Mouse (Mus musculus) lung, embryonic 15.5 days (tissue): ENCODE data around the gene Kdm8. TPM values are rescaled to one million over a fixed set of nuclear protein-coding genes. Genes with fewer than 3 reads are reported as not detected.
A peak's percentile ranks its signal among the peaks of the same experiment; 100 is the strongest.

ENCODE experiments used
- ATAC-seq: fragments of 200-750 bp; cut with Nextera tagmentation; 2 replicates; pipeline ENCODE4 v1.8.0; 2017; ENCODE audit warnings: moderate number of reproducible peaks, borderline replicate concordance; ENCODE audit not compliant: low FRiP score, low TSS enrichment; ENCODE audit errors: extremely low read depth
- H3K27ac ChIP-seq: fragments of 300-500 bp; sonication (generic); 2 replicates; pipeline ENCODE4 v1.5.1; 2015; ENCODE audit warnings: moderate library complexity, mild to moderate bottlenecking, inconsistent platforms
- H3K27me3 ChIP-seq: fragments of 300-500 bp; sonication (generic); 2 replicates; pipeline ENCODE4 v1.6.1; 2015; ENCODE audit warnings: inconsistent platforms
- H3K36me3 ChIP-seq: fragments of 300-500 bp; sonication (generic); 2 replicates; pipeline ENCODE4 v1.6.1; 2015; ENCODE audit warnings: inconsistent platforms
- H3K4me1 ChIP-seq: fragments of 300-500 bp; sonication (generic); 2 replicates; pipeline ENCODE4 v1.6.1; 2015; ENCODE audit warnings: inconsistent platforms
- H3K4me2 ChIP-seq: fragments of 300-500 bp; sonication (generic); 2 replicates; pipeline ENCODE4 v1.6.1; 2015; ENCODE audit warnings: inconsistent platforms, mild to moderate bottlenecking, moderate library complexity
- H3K4me3 ChIP-seq: fragments of 300-500 bp; sonication (generic); 2 replicates; pipeline ENCODE4 v1.5.1; 2015; ENCODE audit warnings: mild to moderate bottlenecking, inconsistent platforms
- H3K9ac ChIP-seq: fragments of 300-500 bp; sonication (generic); 2 replicates; pipeline ENCODE4 v1.6.1; 2015; ENCODE audit warnings: inconsistent platforms
- H3K9me3 ChIP-seq: fragments of 300-500 bp; sonication (generic); 2 replicates; pipeline ENCODE4 v1.6.1; 2016; ENCODE audit warnings: inconsistent platforms
- WGBS: fragments of 180-500 bp; shearing (Covaris S2); methylation state at CpG from one replicate; pipeline ENCODE4 v1.1.7; 2015; 5-methylcytosine and 5-hydroxymethylcytosine counted together
- polyA plus RNA-seq: library from polyadenylated mRNA; unstranded; fragments of >200 nt; fragmentation: Nextera tagmentation; extraction: Ambion mirVana; gene quantifications from 2 replicates; pipeline ENCODE4 v1.2.1, GENCODE M21; 2015

The Kdm8 gene
- polyA plus RNA-seq, 1 experiment from 2014 or later, result 14.5 TPM

DNA sequence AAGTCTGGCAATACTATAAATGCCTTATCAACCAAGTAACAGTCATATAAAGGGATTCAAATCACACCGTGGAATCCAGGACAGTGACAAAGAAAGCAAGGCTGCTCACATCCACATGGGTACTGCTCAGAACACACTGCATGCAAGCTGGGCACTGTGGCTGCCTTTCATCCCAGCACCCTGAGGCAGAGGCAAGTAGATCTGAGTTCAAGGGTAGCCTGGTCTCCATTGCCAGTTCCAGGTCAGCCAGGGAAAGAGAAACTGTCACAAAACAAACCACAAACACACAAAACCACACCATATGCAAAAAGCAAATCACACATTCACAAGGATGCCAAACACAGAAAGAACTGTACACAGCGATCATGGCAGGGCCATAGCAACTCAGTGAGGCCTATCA lies 45.2 kb downstream of the Kdm8 start:
- peaks cover 14% of the 10 kb centered on the region for H3K36me3 ChIP-seq
- H3K27me3 ChIP-seq, result no peaks in the 10 kb centered on the region
- WGBS, result 83% methylated on average over 2 of the region's 2 CpGs
- ATAC-seq, result no peak
- H3K27ac ChIP-seq, result no peak overlapping the region
- peaks cover 30% of the 10 kb centered on the region for H3K4me1 ChIP-seq
- no peaks in the 10 kb centered on the region for H3K9me3 ChIP-seq
- H3K9ac ChIP-seq, result peak overlapping the region; percentile 69; the same call in 1 of the 2 replicates
- H3K4me3 ChIP-seq, result no peak overlapping the region
- H3K4me2 ChIP-seq, result no peak overlapping the region

DNA sequence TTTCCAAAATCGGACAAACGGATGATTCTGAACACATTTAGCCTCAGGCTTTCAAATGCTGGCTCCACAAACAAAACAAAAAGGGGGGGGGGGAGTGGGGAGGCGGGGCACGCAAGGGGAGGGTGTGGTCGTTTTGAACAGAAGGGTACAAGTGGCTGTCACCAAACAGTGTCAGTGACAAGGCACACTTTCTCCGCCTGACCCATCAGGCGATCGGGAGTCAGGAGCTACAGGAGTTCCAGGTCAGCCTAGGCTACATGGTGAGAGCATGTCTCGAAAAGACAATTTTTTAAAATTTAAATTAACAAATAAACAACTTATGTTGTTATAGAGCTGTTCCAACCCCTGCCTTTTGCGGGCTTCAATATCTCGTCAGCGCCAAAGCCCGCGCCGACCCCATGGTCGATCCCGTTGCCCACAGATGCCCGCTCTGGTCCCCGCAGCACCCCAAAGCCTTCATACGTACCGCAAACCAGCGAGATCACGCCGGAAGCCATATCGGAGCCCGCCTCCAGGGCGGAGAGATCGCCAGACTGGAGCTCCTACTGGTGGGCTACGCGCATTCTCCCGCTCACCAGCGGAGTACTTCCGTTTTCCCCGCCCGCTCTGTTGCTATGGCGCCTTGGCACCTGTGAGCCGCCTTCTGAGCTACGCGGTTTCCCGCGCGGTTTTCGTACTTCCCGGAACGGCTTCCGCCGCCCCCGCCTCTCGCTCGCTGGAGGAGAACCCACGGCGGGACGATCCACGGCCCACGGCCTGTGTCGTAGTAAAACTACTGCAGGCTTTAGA lies 46.7 kb downstream of the Kdm8 start, which contains the start of gene Nsmce1:
Gene Nsmce1 (minus strand): TSS at position 650 of the 789 bp plus-strand sequence.
- no peaks in the 10 kb centered on the region for H3K36me3 ChIP-seq
- H3K4me1 ChIP-seq, result peaks cover 33% of the 10 kb centered on the region
- H3K27me3 ChIP-seq, result no peaks in the 10 kb centered on the region
- no peaks in the 10 kb centered on the region for H3K9me3 ChIP-seq
- peak within 1 kb of the TSS; percentile 62 for H3K4me3 ChIP-seq
- peak within 1 kb of the TSS; percentile 69 for H3K9ac ChIP-seq
- H3K27ac ChIP-seq, result peak within 1 kb of the TSS; percentile 80
- peak; percentile 98 for ATAC-seq
- under 1% methylated on average over 55 of the region's 56 CpGs for WGBS
- peak within 1 kb of the TSS; percentile 64 for H3K4me2 ChIP-seq

DNA sequence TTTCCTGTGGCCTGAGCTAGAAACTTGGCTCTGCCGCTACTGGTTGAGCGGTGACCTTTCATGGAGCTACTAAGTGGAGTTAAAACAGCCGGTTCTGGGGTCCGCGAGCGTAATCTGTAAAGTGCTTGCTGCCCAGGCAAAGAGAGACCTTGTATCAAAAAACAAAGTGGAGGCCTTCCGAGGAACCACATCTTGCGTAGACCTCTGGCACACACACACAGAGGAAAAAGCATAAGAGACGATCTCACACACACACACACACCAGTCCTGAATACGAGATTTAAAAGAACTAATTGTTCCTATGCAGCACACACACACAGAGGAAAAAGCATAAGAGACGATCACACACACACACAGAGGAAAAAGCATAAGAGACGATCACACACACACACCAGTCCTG lies 47.3 kb downstream of the Kdm8 start:
- H3K9ac ChIP-seq, result peak overlapping the region; percentile 55
- peak overlapping the region; percentile 80 for H3K27ac ChIP-seq
- no peak for ATAC-seq
- 20% methylated on average over 12 of the region's 12 CpGs for WGBS
- H3K4me2 ChIP-seq, result peak overlapping the region; percentile 64
- peak overlapping the region; percentile 62 for H3K4me3 ChIP-seq
- no peaks in the 10 kb centered on the region for H3K36me3 ChIP-seq
- H3K9me3 ChIP-seq, result no peaks in the 10 kb centered on the region
- H3K4me1 ChIP-seq, result peaks cover 33% of the 10 kb centered on the region
- H3K27me3 ChIP-seq, result no peaks in the 10 kb centered on the region

DNA sequence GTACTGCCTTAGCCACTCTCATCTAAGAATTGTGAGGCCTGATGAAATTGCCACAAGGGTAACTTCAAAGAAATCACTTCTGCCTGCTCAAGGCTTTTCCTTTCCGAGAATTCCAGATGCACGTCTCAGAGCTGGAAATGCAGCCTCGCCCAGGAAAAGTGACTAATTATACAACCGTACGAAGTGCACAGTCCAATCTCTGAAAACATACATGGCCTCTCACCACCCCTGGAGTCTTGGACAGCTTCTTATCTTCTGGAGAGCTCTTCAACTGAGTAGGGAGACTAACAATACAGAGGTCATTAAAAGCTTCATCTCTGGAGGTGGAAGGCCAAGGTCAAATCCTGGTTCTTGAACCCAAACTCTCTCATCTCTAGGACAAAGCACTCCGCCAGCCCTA lies 48.1 kb downstream of the Kdm8 start:
- Histone ChIP-seq H3K27ac (peak overlapping the region; percentile 80; the same call in 1 of the 2 replicates), H3K4me2 (no peak overlapping the region), H3K4me1 (peaks cover 33% of the 10 kb centered on the region), H3K27me3 (no peaks in the 10 kb centered on the region), H3K9ac (no peak overlapping the region), H3K4me3 (no peak overlapping the region), H3K36me3 (no peaks in the 10 kb centered on the region), H3K9me3 (no peaks in the 10 kb centered on the region)
- WGBS, result 60% methylated on average over 6 of the region's 6 CpGs
- ATAC-seq, result no peak

DNA sequence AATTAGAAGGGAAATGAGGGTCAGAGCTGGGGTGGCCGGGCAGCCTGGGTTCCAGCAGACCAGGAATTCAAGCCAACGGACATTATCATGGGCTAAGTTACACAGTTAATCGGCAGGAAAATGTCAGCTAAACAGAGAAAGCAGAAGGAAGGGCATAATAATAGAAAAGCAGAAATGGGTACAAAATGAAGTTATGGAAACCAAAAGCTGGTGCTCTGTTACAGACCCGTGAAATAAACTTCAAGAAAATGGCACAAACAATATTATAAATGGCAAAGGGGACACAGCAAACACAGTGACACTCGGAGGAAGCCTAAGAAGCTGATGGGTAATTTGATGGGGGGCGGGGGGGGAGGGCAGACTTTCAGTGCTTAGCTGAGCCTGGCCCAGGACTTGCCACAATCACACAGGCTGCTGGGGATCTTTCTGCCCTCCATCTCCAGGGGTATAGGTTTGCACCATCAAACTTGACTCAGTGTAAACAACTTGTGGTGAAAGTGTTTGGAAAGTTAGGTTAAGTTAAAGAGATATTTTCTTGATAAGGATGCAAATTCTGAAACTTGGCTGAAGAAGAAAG lies 51.5 kb downstream of the Kdm8 start:
- WGBS, result 58% methylated on average over 6 of the region's 6 CpGs
- Histone ChIP-seq H3K27ac (no peak overlapping the region), H3K27me3 (no peaks in the 10 kb centered on the region), H3K9me3 (no peaks in the 10 kb centered on the region), H3K36me3 (no peaks in the 10 kb centered on the region), H3K9ac (no peak overlapping the region), H3K4me2 (no peak overlapping the region), H3K4me3 (no peak overlapping the region), H3K4me1 (peaks cover 19% of the 10 kb centered on the region)
- ATAC-seq, result no peak

DNA sequence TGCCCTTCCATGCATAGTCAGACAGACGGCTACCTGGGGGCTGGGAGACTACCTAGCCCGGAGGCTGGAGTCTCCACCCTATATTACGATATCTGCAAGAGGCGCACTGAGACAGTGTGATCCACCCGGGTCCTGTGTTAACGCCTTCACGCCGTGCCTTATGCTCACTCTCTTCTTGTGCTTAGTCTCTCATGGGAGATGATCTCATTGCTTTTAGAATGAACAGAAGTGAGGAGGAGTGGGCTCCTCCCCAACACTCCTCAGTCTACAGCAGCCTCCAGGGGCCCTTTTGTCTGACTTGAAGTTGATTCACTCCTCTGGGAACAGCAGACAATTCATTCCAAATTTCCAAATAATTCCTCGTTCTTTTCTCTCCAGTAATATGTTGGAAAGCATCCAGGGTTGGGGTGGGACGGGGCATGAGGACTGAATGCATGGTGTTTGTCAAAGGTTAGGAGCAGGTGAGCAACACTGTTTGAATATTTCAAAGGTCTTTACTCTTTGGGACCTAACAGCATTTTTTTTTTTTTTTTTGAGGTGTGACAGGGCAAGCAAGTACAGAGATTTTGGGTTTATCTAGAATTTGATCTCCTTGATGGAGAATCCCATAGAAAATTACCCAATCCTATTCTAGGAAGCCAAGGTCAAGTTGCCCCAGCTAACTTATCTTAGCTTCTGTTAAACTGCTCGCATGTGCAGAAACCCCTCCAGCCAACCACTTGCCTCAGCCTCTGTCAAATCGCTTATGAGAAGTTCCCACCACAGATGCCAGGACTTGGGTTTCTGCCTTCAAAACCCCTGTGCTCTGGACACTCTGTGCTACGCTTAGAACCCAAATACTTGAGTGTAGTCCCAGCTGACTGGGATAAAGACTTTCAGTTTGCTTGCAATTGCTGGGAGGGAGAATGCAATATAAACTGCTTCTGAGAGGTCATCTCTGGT lies 55.7 kb downstream of the Kdm8 start:
- no peak overlapping the region for H3K4me2 ChIP-seq
- H3K27ac ChIP-seq, result no peak overlapping the region
- no peaks in the 10 kb centered on the region for H3K36me3 ChIP-seq
- no peaks in the 10 kb centered on the region for H3K27me3 ChIP-seq
- no peaks in the 10 kb centered on the region for H3K9me3 ChIP-seq
- WGBS, result 56% methylated on average over 13 of the region's 13 CpGs
- H3K4me3 ChIP-seq, result no peak overlapping the region
- H3K4me1 ChIP-seq, result peaks cover 7% of the 10 kb centered on the region; the same call in 1 of the 2 replicates
- ATAC-seq, result no peak
- no peak overlapping the region for H3K9ac ChIP-seq

DNA sequence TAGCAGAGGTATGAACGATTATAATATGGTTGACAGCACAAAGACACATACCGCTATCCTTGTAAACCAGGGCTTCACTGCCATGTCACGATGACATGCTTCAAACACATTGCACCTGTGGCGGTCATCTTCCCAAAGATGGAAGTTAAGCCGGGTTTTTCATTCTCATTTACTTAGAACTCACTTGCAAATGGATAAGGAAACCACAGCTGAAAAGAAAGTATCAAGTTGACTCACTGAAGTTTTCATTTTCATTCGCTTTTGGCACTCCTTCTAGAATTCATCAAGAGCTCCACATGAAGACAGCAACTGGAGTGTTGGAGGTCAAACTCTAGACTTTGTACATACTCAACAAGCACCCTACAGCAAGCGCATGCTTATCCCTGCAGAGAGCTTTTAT lies 56.4 kb downstream of the Kdm8 start:
- no peak for ATAC-seq
- Histone ChIP-seq H3K4me1 (peaks cover 4% of the 10 kb centered on the region; the same call in 1 of the 2 replicates), H3K4me3 (no peak overlapping the region), H3K4me2 (no peak overlapping the region), H3K9me3 (no peaks in the 10 kb centered on the region), H3K36me3 (no peaks in the 10 kb centered on the region), H3K27me3 (no peaks in the 10 kb centered on the region), H3K9ac (no peak overlapping the region), H3K27ac (no peak overlapping the region)
- 88% methylated on average over 7 of the region's 7 CpGs for WGBS

DNA sequence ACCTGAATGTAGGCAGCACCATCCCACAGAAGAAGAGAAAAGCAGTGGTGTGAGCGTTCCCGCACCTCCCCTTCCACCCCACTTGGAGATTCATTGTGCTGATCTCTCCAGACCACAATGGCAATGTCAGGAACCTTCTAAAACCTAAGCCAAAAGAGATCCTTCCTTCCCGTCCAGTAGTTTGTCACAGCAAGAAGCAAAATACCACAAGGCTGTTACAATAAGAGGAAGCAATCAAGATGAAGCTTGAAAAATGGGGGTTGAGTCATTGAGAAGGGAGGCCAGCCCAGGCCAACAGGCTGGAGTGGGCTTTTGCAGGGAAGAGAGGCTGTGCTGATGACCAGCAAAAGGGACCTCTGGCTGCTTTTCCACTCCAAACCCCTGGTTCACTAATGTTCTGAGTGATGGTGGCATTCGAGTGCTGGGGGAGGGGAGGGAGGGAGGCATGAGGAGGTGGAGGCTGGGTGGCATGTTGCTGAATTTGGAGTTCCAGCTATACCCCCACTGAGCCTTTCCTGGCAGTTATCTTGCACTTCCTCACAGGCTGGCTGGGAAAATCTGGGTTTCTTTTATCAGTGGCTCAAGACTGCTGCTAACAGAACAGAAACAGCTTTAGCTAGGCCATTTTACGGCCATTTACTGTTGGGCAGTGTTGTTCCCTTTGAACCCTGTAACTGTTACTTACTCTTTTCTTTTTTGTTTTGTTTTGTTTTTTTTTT lies 59.1 kb downstream of the Kdm8 start:
- WGBS, result 69% methylated on average over 5 of the region's 5 CpGs
- no peak overlapping the region for H3K9ac ChIP-seq
- peaks cover 4% of the 10 kb centered on the region; the same call in 1 of the 2 replicates for H3K4me1 ChIP-seq
- ATAC-seq, result no peak
- 0 out of 2 replicates have a peak overlapping the region, but pooled peaks have one; percentile 24 for H3K27ac ChIP-seq
- H3K9me3 ChIP-seq, result no peaks in the 10 kb centered on the region
- H3K4me3 ChIP-seq, result no peak overlapping the region
- no peaks in the 10 kb centered on the region for H3K36me3 ChIP-seq
- no peak overlapping the region for H3K4me2 ChIP-seq
- no peaks in the 10 kb centered on the region for H3K27me3 ChIP-seq

DNA sequence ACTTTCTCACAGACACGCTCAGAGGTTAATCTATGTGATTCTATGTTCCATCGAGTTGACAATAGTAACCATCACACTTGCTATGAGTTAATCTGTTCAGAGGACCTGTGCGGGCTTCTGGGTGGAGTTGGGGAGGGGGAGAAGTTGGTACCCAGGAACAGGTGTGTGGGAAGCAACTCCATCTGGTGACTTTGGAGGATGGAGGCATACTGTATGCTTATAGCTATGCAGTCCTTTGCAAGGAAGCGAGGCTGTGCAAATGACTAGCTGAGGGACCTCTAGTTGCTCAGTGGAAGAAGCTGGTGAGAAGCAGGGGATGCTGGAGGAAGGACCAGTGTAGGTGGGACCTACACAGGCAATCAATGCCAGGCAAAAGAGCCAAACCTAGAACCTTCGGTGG lies 60.1 kb downstream of the Kdm8 start:
- no peak for ATAC-seq
- Histone ChIP-seq H3K36me3 (no peaks in the 10 kb centered on the region), H3K9me3 (no peaks in the 10 kb centered on the region), H3K9ac (no peak overlapping the region), H3K4me2 (no peak overlapping the region), H3K27ac (no peak overlapping the region), H3K4me3 (no peak overlapping the region), H3K4me1 (peaks cover 4% of the 10 kb centered on the region; the same call in 1 of the 2 replicates), H3K27me3 (no peaks in the 10 kb centered on the region)
- 91% methylated on average over 5 of the region's 5 CpGs for WGBS

DNA sequence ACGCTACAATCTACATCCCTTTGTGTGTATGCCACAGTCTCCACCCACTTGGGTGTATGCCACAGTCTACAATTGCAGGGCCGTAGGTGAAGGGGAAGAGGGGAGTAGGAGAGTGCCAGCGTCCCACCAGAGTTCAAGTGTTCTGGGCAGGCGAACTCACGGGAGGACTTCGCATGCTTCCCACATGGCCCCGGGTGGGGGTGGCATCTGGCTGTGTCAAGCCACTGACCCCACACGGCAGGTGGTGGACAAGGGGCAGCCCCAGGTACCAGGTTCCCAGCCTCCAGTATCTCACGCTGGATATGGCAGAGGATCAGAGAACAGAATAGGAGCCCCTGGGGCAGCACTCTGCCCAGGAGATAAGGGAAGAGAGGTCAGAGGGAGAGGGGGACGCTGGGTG lies 61.1 kb downstream of the Kdm8 start:
- Histone ChIP-seq H3K4me2 (no peak overlapping the region), H3K9me3 (no peaks in the 10 kb centered on the region), H3K9ac (no peak overlapping the region), H3K36me3 (no peaks in the 10 kb centered on the region), H3K27me3 (no peaks in the 10 kb centered on the region), H3K4me3 (no peak overlapping the region), H3K27ac (no peak overlapping the region), H3K4me1 (no peaks in the 10 kb centered on the region)
- 0 out of 2 replicates have a peak, but pooled peaks have one; percentile 27 for ATAC-seq
- 70% methylated on average over 10 of the region's 10 CpGs for WGBS

DNA sequence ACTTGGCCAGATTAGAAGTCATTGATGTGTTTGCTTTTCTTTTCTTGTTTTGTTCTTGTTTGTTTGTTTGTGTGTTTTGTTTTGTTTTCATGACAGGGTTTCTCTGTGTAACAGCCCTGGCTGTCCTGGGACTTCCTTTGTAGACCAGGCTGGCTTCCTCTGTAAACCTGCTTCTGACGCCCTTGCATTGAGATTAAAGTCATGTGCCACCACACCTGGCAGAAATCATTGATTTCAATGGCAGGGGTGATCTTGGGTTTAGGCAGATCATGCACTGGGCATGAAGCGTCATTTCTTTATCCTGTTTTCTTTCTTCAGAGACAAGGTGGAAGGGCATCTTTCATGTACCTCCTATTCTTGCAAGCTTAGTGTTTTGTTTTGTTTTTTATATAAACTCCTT lies 62.8 kb downstream of the Kdm8 start:
- WGBS, result 87% methylated on average over 2 of the region's 2 CpGs
- H3K27ac ChIP-seq, result no peak overlapping the region
- no peaks in the 10 kb centered on the region for H3K27me3 ChIP-seq
- ATAC-seq, result no peak
- no peak overlapping the region for H3K4me3 ChIP-seq
- H3K4me1 ChIP-seq, result no peaks in the 10 kb centered on the region
- H3K9me3 ChIP-seq, result no peaks in the 10 kb centered on the region
- no peak overlapping the region for H3K4me2 ChIP-seq
- H3K36me3 ChIP-seq, result no peaks in the 10 kb centered on the region
- H3K9ac ChIP-seq, result no peak overlapping the region
